Mouse (Mus musculus) intestine, postnatal 0 days (tissue): Measurements from ENCODE around the gene Fgfr2. TPM values are rescaled to one million over a fixed set of nuclear protein-coding genes. Genes with fewer than 3 reads are reported as not detected.

Experiments
- ATAC-seq: fragments of 200-750 bp; cut with Nextera tagmentation; 2 replicates; pipeline ENCODE4 v1.8.0; 2017; ENCODE audit warnings: mild to moderate bottlenecking, moderate TSS enrichment, moderate library complexity
- H3K27ac ChIP-seq: fragments of 300-500 bp; sonication (generic); 2 replicates; pipeline ENCODE4 v1.5.1; 2014; ENCODE audit warnings: mild to moderate bottlenecking, low read depth, low read length, moderate library complexity
- H3K27me3 ChIP-seq: fragments of 300-500 bp; sonication (generic); replicated peaks from 2 replicates; pipeline ENCODE4 v1.6.1; 2014; ENCODE audit warnings: low read length, mixed read lengths; ENCODE audit not compliant: control insufficient read depth, insufficient read depth
- H3K36me3 ChIP-seq: fragments of 300-500 bp; sonication (generic); 2 replicates; pipeline ENCODE4 v1.6.1; 2014; ENCODE audit warnings: mild to moderate bottlenecking, moderate library complexity; ENCODE audit not compliant: control insufficient read depth, insufficient read depth
- H3K4me1 ChIP-seq: fragments of 300-500 bp; sonication (generic); replicated peaks from 2 replicates; pipeline ENCODE4 v1.6.1; 2014; ENCODE audit warnings: antibody characterized with exemption, low read length, mixed read lengths; ENCODE audit not compliant: control insufficient read depth, insufficient read depth
- H3K4me2 ChIP-seq: fragments of 300-500 bp; sonication (generic); replicated peaks from 2 replicates; pipeline ENCODE4 v1.6.1; 2014; ENCODE audit warnings: low read depth, mild to moderate bottlenecking, moderate library complexity
- H3K4me3 ChIP-seq: fragments of 300-500 bp; sonication (generic); 2 replicates; pipeline ENCODE4 v1.5.1; 2014; ENCODE audit warnings: low read depth, low read length
- H3K9ac ChIP-seq: fragments of 300-500 bp; sonication (generic); 2 replicates; pipeline ENCODE4 v1.6.1; 2014; ENCODE audit warnings: mild to moderate bottlenecking, low read depth, low read length
- H3K9me3 ChIP-seq: fragments of 300-500 bp; sonication (generic); 2 replicates; pipeline ENCODE4 v1.6.1; 2016; ENCODE audit warnings: mixed run types; ENCODE audit not compliant: control insufficient read depth
- CTCF ChIP-seq: sonication (generic); IDR thresholded peaks from 2 replicates; pipeline ENCODE4 v1.5.1; 2016; ENCODE audit warnings: low read depth, mild to moderate bottlenecking, control low read depth, antibody characterized with exemption, moderate library complexity
- WGBS: fragments of 180-500 bp; shearing (Covaris S2); extraction: QIAGEN DNeasy Blood & Tissue Kit; methylation state at CpG from one replicate; pipeline ENCODE4 v1.1.7; 2014; 5-methylcytosine and 5-hydroxymethylcytosine counted together
- polyA plus RNA-seq: library from polyadenylated mRNA; unstranded; fragments of >200 nt; fragmentation: Nextera tagmentation; extraction: Ambion mirVana; gene quantifications from 2 replicates; pipeline ENCODE4 v1.2.1, GENCODE M21; 2015

The Fgfr2 gene
- polyA plus RNA-seq, 1 experiment from 2014 or later = 29.5 TPM

DNA sequence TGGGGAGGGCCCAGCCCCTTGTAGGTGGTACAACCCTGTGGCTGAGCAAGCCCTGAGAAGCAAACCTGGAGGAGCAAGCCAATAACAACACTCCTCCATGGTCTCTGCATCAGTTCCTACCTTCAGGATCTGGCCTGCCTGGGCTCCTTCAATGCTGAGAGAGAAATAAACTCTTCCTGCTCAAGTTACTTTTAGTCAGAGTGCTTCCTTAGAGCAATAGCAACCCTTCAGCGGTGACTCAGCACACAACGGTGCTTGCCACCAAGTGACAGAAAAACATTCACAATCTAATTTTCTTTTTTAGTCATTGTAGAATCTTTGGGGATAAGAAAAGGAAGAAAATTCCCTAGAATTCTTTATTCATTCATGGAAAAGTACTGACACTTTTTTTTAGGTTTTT, 1446.0 kb downstream of the Fgfr2 start:
- Histone ChIP-seq H3K36me3 (no peaks in the 10 kb centered on the region), H3K27me3 (no peaks in the 10 kb centered on the region), H3K4me3 (no peak overlapping the region), H3K9me3 (no peaks in the 10 kb centered on the region), H3K27ac (no peak overlapping the region), H3K4me2 (no peak overlapping the region), H3K9ac (no peak overlapping the region), H3K4me1 (no peaks in the 10 kb centered on the region)
- no peak for ATAC-seq
- TF ChIP-seq CTCF = no peak
- 91% methylated on average over 2 of the region's 2 CpGs for WGBS

DNA sequence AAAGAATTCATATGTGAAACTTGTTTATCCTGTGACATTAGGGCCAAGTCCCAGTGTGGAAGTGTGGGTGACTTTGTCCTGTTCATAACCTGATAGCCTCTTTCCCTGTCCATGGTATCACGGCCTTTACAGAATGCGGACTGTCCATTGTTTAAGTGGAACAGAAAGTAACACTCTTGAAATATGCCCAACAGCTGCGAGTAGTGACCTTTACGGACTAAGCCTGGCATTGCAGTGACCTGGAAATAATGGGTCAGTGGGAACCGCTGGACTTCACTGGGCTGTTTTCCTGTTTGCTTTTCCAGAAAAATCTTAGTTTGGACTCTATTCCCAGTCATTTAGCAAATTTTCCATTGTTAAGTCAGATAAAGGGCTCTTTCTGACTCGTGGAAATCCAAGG, 1452.6 kb downstream of the Fgfr2 start:
- Histone ChIP-seq H3K9ac (no peak overlapping the region), H3K4me3 (no peak overlapping the region), H3K4me1 (no peaks in the 10 kb centered on the region), H3K36me3 (no peaks in the 10 kb centered on the region), H3K9me3 (no peaks in the 10 kb centered on the region), H3K27me3 (no peaks in the 10 kb centered on the region), H3K4me2 (no peak overlapping the region), H3K27ac (no peak overlapping the region)
- no peak for ATAC-seq
- TF ChIP-seq CTCF = no peak
- WGBS = 72% methylated on average over 6 of the region's 6 CpGs

DNA sequence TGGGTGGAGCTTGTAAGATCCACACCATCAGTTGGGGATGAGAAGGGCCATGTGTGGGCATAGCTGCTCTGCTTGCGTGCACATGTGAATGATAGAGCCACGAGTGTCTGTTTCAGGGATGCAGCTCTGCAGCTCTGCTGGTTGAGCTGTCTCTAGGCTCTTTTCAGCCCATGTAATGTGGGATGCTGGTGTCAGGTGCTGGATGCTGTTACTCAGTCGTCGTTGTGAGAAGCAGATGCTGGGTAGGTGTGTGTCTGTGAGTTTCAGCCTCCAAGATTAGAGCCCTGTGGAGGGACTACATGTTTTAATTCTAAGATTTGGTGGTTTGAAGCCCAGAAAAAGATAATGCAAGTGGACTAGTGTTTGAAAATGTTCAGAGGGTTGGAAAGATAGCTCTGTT, 1453.8 kb downstream of the Fgfr2 start:
- 82% methylated on average over 4 of the region's 4 CpGs for WGBS
- Histone ChIP-seq H3K27ac (no peak overlapping the region), H3K9me3 (no peaks in the 10 kb centered on the region), H3K4me3 (no peak overlapping the region), H3K4me1 (no peaks in the 10 kb centered on the region), H3K27me3 (no peaks in the 10 kb centered on the region), H3K36me3 (no peaks in the 10 kb centered on the region), H3K9ac (no peak overlapping the region), H3K4me2 (no peak overlapping the region)
- no peak for TF ChIP-seq CTCF
- no peak for ATAC-seq

DNA sequence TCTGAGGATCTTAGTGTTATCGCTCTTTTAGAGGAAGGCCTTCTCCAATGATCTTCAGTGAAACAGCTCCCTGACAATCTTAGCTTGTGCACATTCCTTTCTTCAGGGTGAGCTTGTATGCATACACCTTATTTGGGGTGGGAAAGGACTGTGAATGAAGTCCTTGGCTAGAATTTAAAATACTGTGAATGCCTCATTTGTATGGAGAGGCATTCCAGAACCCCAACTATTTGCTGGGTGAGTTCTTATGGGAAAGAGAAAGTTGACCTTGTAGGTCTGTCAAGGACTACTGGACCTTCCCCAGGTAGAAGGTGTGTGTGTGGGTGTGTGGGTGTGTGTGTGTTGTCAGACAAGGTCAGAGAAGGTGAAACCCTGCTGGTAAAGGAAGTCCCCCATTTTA, 1462.4 kb downstream of the Fgfr2 start:
- no peak for ATAC-seq
- no peaks in the 10 kb centered on the region for H3K4me1 ChIP-seq
- no peak overlapping the region for H3K4me3 ChIP-seq
- H3K9ac ChIP-seq = no peak overlapping the region
- H3K27ac ChIP-seq = no peak overlapping the region
- WGBS = 88% methylated on average over 1 of the region's 1 CpGs
- H3K36me3 ChIP-seq = no peaks in the 10 kb centered on the region
- H3K27me3 ChIP-seq = no peaks in the 10 kb centered on the region
- no peak for TF ChIP-seq CTCF
- H3K4me2 ChIP-seq = no peak overlapping the region
- no peaks in the 10 kb centered on the region for H3K9me3 ChIP-seq

DNA sequence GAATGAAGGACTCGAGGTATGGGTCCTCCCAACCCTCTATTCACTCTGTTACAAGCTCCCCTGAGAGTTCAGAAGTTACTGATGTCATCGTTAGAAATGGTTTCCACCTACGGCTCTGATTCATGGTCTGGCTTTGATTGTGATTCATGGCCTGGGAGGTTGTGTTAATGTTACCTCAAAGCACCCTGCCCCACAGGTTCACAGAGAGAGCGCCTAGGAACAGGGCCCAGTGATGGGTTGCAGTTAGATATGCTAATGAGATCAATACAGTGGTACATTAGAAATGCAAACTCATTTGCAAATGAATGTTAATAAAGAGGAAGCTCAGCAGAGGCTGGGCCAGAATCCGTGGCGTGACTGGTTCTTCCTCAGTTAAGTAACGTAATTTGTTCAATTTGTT, 1467.1 kb downstream of the Fgfr2 start:
- H3K27ac ChIP-seq = no peak overlapping the region
- H3K4me1 ChIP-seq = no peaks in the 10 kb centered on the region
- 63% methylated on average over 7 of the region's 7 CpGs for WGBS
- H3K27me3 ChIP-seq = no peaks in the 10 kb centered on the region
- H3K4me3 ChIP-seq = no peak overlapping the region
- H3K36me3 ChIP-seq = no peaks in the 10 kb centered on the region
- TF ChIP-seq CTCF = no peak
- no peak for ATAC-seq
- H3K9me3 ChIP-seq = no peaks in the 10 kb centered on the region
- no peak overlapping the region for H3K4me2 ChIP-seq
- H3K9ac ChIP-seq = no peak overlapping the region

DNA sequence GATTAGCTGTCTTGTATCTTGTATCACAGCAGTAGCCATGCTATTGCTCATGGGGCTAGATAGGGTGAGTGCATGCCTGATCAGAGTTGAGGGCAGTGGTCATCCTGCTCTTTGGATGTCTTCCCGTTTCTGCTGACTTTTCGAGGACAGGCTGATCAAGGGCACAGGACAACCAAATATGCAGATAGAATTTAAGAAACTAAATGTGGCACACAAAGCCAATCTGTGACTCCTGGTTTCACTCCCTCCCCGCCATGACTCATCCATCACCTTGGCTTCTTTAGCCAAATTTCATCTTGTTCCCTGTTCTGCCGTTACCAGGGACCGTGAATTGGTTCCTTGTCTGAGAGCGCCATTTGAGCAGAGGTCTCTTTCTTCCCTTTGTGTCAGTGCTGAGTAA, 1469.7 kb downstream of the Fgfr2 start:
- Histone ChIP-seq H3K27ac (no peak overlapping the region), H3K4me1 (no peaks in the 10 kb centered on the region), H3K4me3 (no peak overlapping the region), H3K9ac (no peak overlapping the region), H3K9me3 (no peaks in the 10 kb centered on the region), H3K36me3 (no peaks in the 10 kb centered on the region), H3K27me3 (no peaks in the 10 kb centered on the region; the same call in 1 of the 2 replicates), H3K4me2 (no peak overlapping the region)
- no peak for ATAC-seq
- 91% methylated on average over 6 of the region's 6 CpGs for WGBS
- no peak for TF ChIP-seq CTCF
